Mouse (Mus musculus) olfactory bulb, adult 2 months (tissue): ENCODE data around the gene Calm1. TPM values are rescaled to one million over a fixed set of nuclear protein-coding genes. Genes with fewer than 3 reads are reported as not detected.

Experiments
- H3K27ac ChIP-seq: fragments of 200-500 bp; 2 replicates; pipeline ENCODE4 v1.5.1; 2012; ENCODE audit warnings: low read depth, low read length; ENCODE audit not compliant: insufficient read depth
- H3K4me1 ChIP-seq: fragments of 200-500 bp; 2 replicates; pipeline ENCODE4 v1.6.1; 2012; ENCODE audit warnings: low read length; ENCODE audit not compliant: control insufficient read depth, insufficient read depth
- H3K4me3 ChIP-seq: fragments of 200-500 bp; 2 replicates; pipeline ENCODE4 v1.5.1; 2012; ENCODE audit warnings: mild to moderate bottlenecking, low read depth, low read length, moderate library complexity; ENCODE audit not compliant: insufficient read depth
- CTCF ChIP-seq: fragments of 200-500 bp; IDR thresholded peaks from 2 replicates; pipeline ENCODE4 v1.5.1; 2012; ENCODE audit warnings: low read depth, mild to moderate bottlenecking, low read length, moderate library complexity; ENCODE audit not compliant: insufficient read depth
- POLR2A ChIP-seq: fragments of 200-500 bp; IDR thresholded peaks from 2 replicates; pipeline ENCODE4 v1.6.1; 2012; ENCODE audit warnings: mild to moderate bottlenecking, low read depth, low read length, moderate library complexity; ENCODE audit not compliant: insufficient read depth
- WGBS: fragments of 180-500 bp; shearing (Covaris S2); methylation state at CpG from one replicate; pipeline ENCODE4 v1.1.7; 2018; 5-methylcytosine and 5-hydroxymethylcytosine counted together
- polyA plus RNA-seq: library from polyadenylated mRNA; stranded (reverse); fragments of >200 nt; gene quantifications from 2 replicates; pipeline ENCODE4 v1.2.4, GENCODE M21; 2012; ENCODE audit warnings: low replicate concordance; ENCODE audit not compliant: missing spikeins, insufficient read depth, insufficient read length

The Calm1 gene
- polyA plus RNA-seq, 1 experiment = 787 TPM

DNA sequence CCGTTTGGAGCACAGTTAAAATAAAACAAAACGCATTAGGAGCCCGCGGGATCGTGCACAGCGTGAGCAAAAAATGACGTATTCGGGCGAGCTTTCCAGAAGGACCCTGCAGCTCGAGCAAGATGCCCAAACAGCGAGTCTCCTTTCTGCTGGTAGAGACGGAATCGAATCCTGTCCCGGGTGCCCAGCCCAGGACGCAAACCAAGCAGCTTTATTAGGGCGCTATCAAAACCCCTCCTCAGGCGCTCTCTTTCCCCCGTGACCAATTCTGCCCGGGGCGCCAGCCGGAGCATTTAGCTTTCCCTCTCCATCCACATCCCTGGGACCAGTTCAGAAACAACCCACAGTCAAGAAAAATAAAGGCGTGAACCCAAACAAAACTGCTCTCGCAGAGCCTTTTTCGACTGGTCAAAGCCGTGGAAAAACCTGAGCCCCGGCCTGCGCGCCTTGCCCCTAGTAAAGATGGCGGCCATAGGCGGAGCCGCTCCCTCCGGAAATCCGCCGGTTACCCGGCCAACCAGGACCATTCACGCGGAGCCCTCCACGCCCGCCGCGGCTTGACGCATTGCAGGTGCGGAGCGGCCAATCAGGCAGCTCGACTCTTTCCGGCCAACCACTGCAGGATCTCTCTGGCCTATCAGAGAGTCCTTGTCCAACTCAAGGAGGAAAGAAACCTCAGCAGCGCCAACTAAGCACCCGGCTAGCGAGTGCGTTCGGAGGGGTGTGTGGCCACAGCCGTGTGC is 12.1 kb upstream of the Calm1 start:
- peak overlapping the region; percentile 99 for H3K27ac ChIP-seq
- H3K4me1 ChIP-seq = no peaks in the 10 kb centered on the region; the same call in 1 of the 2 replicates
- WGBS = under 1% methylated on average over 52 of the region's 52 CpGs
- TF ChIP-seq CTCF (no peak), POLR2A (0 out of 2 replicates have a peak, but pooled peaks have one; percentile 54)
- H3K4me3 ChIP-seq = peak overlapping the region; percentile 84

DNA sequence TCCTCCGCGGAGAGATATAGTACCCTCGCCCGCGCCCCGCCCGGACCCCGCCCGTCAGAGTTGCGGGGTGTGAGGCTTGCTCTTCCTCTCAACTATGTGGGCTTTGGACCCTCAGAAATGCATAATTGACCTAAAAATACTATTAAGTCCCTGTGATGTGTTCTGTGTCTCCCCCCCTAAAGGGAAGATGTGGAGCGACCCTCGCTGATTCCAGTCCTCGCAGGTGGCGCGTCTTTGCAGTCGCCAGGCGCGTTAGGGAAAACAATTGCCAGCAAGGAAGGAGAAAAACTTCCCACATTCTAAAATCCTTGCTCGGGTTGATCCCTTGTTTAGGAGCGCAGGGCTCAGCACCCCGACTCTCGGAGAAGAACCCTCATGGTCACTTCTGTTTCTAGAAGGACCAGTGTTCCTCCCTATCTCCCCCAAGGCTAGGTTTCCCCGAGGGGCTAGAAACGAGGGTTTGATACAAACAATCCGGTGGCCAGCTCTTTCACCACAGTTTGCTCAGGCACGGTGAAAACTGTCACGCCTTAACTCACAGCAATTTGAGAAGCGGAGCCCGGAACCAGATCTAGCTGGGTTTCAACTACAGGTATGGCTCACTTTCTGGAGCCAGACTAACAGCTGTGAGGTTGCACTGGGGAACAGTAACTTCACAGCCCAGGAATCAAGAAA is 11.3 kb upstream of the Calm1 start:
- TF ChIP-seq CTCF = no peak
- TF ChIP-seq POLR2A = no peak
- no peaks in the 10 kb centered on the region; the same call in 1 of the 2 replicates for H3K4me1 ChIP-seq
- peak overlapping the region; percentile 59 for H3K4me3 ChIP-seq
- WGBS = 1% methylated on average over 29 of the region's 29 CpGs
- H3K27ac ChIP-seq = peak overlapping the region; percentile 82

DNA sequence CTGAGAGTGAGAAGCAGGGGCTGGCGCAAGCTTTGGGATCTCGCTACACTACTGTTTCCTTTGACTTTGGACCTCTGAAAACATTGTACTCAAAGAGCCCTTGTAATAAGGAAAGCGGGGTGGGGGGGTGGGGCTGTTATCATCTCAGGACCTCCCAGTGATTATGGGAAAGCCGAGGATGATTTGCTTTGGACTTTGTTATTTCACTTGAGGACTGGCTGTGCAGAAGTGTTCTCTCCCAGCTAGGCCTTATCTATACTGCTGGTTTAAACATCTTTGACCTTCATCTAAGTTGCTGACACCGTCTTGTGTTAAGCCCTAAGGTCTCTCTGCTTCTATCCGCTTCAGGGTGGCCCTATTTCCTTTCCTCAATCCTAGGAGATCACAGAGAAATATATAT is 8.4 kb upstream of the Calm1 start:
- no peaks in the 10 kb centered on the region for H3K4me1 ChIP-seq
- H3K27ac ChIP-seq = no peak overlapping the region
- 92% methylated on average over 6 of the region's 6 CpGs for WGBS
- no peak overlapping the region for H3K4me3 ChIP-seq
- TF ChIP-seq CTCF = no peak
- no peak for TF ChIP-seq POLR2A

DNA sequence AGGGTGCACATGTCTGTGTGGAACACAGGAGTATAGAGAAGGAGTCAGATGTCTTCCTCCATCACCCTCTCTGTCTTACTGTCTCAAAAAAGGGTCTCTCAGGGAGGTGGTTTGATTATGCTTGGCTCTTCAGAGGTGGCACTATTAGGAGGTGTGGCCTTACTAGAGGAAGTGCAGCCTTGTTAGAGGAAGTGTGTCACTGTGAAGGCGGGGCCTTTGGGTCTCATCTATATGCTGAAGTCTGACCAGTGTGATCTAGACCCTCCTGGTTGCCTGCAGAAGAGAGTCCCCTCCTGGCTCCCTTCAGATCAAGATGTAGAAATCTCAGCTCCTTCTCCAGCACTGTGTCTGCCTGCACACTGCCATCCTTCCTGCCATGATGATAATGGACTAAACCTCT is 5.1 kb upstream of the Calm1 start:
- TF ChIP-seq CTCF (no peak), POLR2A (no peak)
- Histone ChIP-seq H3K4me1 (peaks cover 2% of the 10 kb centered on the region), H3K27ac (no peak overlapping the region), H3K4me3 (no peak overlapping the region)
- 81% methylated on average over 1 of the region's 1 CpGs for WGBS

DNA sequence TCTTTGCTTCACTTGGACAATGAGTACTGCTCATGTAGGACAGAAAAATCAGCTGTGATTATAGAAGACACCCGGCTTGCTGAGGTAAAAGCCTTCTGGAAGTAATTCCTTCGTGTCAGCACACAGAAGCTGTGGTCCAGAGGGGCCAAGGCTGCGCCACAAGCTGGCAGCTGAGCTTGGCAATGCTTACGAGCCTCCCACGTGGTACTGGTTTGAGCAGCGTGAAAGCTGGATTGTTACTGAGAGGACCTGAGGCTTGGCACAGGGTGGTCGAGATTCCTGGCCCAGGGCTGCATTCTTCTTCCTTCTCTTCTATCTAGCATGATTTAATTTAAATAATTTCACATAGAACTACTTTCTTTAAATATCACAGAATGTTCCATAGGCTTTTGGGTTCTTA is 2.4 kb upstream of the Calm1 start:
- Histone ChIP-seq H3K27ac (no peak overlapping the region), H3K4me1 (peaks cover 2% of the 10 kb centered on the region), H3K4me3 (no peak overlapping the region)
- TF ChIP-seq POLR2A = no peak
- no peak for TF ChIP-seq CTCF
- 51% methylated on average over 7 of the region's 7 CpGs for WGBS

DNA sequence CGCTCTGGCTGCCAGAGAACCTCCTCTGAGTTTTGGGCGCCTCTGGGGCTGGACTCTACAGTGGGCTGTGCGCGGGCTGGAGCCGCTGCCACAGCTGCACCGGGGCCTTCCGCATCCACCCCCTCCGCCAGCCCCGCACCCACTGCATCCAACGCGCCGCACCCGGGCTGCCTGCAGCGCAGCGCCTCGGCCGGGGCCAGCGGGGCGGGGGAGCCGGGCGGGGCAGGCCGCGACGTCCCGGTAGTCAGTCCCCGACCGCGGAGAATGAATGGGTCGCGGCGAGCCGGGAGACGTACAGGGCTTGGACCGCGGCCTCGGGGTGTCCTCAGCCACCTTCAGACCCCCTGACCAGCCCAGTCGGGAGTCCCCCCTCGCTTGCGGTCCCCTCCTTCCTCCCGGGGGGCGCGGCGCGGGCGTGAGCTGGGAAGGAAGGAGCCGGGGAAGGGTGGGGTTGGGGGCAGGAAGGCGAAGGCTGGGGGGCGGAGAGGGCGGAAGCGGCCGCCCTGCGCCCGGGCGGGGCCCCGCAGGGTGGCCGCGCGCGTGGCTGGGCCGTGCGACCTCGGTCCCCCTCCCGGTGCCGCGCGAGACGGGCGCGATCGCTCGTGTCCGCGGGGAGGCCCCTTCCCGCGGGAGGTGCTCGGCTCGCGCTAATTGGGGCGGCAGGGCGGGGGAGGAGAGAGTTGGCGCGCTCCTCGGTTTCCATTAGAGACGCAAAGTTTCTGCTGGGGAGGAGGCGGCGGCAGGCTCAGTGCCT is 833 bp downstream of the Calm1 start:
- TF ChIP-seq POLR2A (peak; percentile 24; the same call in 1 of the 2 replicates), CTCF (no peak)
- under 1% methylated on average over 76 of the region's 86 CpGs for WGBS
- peak overlapping the region; percentile 94 for H3K4me3 ChIP-seq
- peak overlapping the region; percentile 95 for H3K27ac ChIP-seq
- H3K4me1 ChIP-seq = peaks cover 13% of the 10 kb centered on the region

DNA sequence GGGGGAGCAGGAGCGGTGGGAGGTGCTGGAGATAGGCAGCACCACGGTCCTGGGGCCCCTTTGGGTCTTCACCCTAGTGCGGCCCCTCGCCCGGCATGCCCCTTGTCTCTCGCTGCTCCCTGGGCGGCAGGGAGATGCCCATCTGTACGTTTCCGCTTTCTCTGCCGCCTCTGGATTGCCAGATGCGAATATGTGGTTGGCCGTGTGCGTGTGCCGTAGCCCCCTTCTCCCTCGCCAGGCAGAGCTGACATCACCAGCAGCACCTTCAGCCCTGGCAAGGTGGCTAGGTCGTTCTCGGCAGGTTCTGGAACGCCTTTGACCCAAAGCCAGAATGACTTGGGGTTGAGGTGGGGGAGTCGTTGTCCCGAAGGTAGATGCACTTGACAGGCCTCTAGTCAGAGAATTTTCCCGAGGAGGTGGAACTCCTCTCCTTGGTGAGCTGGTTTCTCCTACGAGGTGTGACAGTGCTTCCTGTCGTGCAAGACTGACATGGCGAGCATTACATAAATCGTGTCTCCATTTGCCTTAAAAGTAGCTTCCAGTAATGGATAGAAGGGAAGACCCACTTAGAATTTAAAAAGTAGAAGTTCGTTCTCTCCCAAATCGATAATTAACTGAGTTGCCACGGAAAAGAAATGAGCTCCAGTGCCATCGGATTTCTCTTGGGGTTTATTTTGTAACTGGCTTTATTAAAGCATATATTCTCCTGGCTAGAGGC is 1.6 kb downstream of the Calm1 start:
- H3K27ac ChIP-seq = peak overlapping the region; percentile 95
- H3K4me1 ChIP-seq = peaks cover 18% of the 10 kb centered on the region
- H3K4me3 ChIP-seq = peak overlapping the region; percentile 94
- 1% methylated on average over 29 of the region's 29 CpGs for WGBS
- TF ChIP-seq POLR2A = no peak
- TF ChIP-seq CTCF = no peak

DNA sequence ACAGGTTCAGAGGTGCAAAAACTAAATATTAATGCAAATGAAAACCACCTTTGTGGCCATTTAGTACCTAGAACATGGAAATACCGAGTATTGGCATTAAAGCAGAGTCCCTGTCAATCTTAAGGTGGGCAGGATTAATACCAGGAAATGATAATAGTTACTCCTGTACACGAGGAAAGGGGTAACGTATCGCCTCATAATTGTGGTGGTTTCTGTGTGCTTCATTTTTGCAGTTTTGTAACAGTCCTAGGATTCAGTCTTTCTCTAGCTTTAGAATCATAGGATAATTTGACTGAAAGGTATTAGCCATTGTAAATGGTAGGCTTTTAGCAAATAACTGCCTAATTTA is 2.1 kb downstream of the Calm1 start:
- WGBS = 3% methylated on average over 4 of the region's 4 CpGs
- TF ChIP-seq CTCF (no peak), POLR2A (no peak)
- Histone ChIP-seq H3K4me3 (no peak overlapping the region; the same call in 1 of the 2 replicates), H3K27ac (no peak overlapping the region), H3K4me1 (peaks cover 18% of the 10 kb centered on the region)
